Mouse (Mus musculus): ENCODE results near the gene Cypt1. TPM values are rescaled to one million over a fixed set of nuclear protein-coding genes. Genes with fewer than 3 reads are reported as not detected.

Cypt1 gene
- not detected for total RNA-seq (2023)

GRCm38 (mm10) chrX:16522569-16522968 is at the start of gene Cypt1:
Gene Cypt1, plus strand, starts transcription at chrX:16522869.

Other genes starting within 250 kb of the Cypt1 start
- under 1 TPM in 1 of 2 experiments, not detected in 1; 0.18 TPM for gene Maoa, start 96.8 kb downstream of the Cypt1 start, total RNA-seq (2023)